Mouse (Mus musculus): ENCODE results near the gene Psmd11. TPM values are rescaled to one million over a fixed set of nuclear protein-coding genes. Genes with fewer than 3 reads are reported as not detected.

The Psmd11 gene
- total and polyA plus RNA-seq, 2 experiments: 56.1 to 106 TPM

- Histone ChIP-seq H3K27ac (replicated peaks; ENCODE audit: insufficient read depth, low read depth, low read length) (no peak overlapping the region), H3K9ac (ENCODE audit: low read depth, low read length) (no peak overlapping the region), H3K27me3 (ENCODE audit: control insufficient read depth, insufficient read depth, low read length) (no peaks in the 10 kb centered on the region), H3K36me3 (ENCODE audit: control insufficient read depth, insufficient read depth, low read length) (no peaks in the 10 kb centered on the region), H3K4me1 (ENCODE audit: control insufficient read depth, insufficient read depth, low read length) (peaks cover 3% of the 10 kb centered on the region), H3K4me3 (ENCODE audit: insufficient read depth, low read depth, low read length) (no peak overlapping the region), H3K79me2 (ENCODE audit: control insufficient read depth, insufficient read depth, low read length) (no peaks in the 10 kb centered on the region)
- TF ChIP-seq POLR2A (IDR thresholded peaks at IDR 0.05; ENCODE audit: extremely low read depth, insufficient read depth, low read length) (no peak), CTCF (IDR thresholded peaks at IDR 0.05; ENCODE audit: low read depth, low read length) (no peak)
- WGBS: 89% methylated on average over 14 of the region's 14 CpGs
- no peak for DNase-seq (ENCODE audit: extremely low read depth, low read depth, low spot score)
Measured at GRCm38 (mm10) chr11:80478694-80479412, 50.4 kb downstream of the Psmd11 start.

GRCm38 (mm10) chr11:80479425-80479824 is 51.0 kb downstream of the Psmd11 start:
- H3K79me2 ChIP-seq (ENCODE audit: control insufficient read depth, insufficient read depth, low read length): no peaks in the 10 kb centered on the region
- 78% methylated on average over 5 of the region's 5 CpGs for WGBS
- H3K36me3 ChIP-seq (ENCODE audit: control insufficient read depth, insufficient read depth, low read length): no peaks in the 10 kb centered on the region
- no peak for DNase-seq (ENCODE audit: extremely low read depth, low read depth, low spot score)
- no peak overlapping the region for H3K4me3 ChIP-seq (ENCODE audit: insufficient read depth, low read depth, low read length)
- H3K9ac ChIP-seq (ENCODE audit: low read depth, low read length): no peak overlapping the region
- TF ChIP-seq CTCF (IDR thresholded peaks at IDR 0.05; ENCODE audit: low read depth, low read length) (no peak), POLR2A (IDR thresholded peaks at IDR 0.05; ENCODE audit: extremely low read depth, insufficient read depth, low read length) (no peak)
- no peaks in the 10 kb centered on the region for H3K27me3 ChIP-seq (ENCODE audit: control insufficient read depth, insufficient read depth, low read length)
- H3K4me1 ChIP-seq (ENCODE audit: control insufficient read depth, insufficient read depth, low read length): peaks cover 3% of the 10 kb centered on the region
- H3K27ac ChIP-seq (replicated peaks; ENCODE audit: insufficient read depth, low read depth, low read length): no peak overlapping the region

- DNase-seq (ENCODE audit: extremely low read depth, low read depth, low spot score): no peak
- Histone ChIP-seq H3K4me3 (ENCODE audit: insufficient read depth, low read depth, low read length) (no peak overlapping the region), H3K9ac (ENCODE audit: low read depth, low read length) (no peak overlapping the region), H3K4me1 (ENCODE audit: control insufficient read depth, insufficient read depth, low read length) (peaks cover 3% of the 10 kb centered on the region), H3K27ac (replicated peaks; ENCODE audit: insufficient read depth, low read depth, low read length) (no peak overlapping the region), H3K36me3 (ENCODE audit: control insufficient read depth, insufficient read depth, low read length) (no peaks in the 10 kb centered on the region), H3K79me2 (ENCODE audit: control insufficient read depth, insufficient read depth, low read length) (no peaks in the 10 kb centered on the region), H3K27me3 (ENCODE audit: control insufficient read depth, insufficient read depth, low read length) (no peaks in the 10 kb centered on the region)
- 88% methylated on average over 31 of the region's 31 CpGs for WGBS
- TF ChIP-seq CTCF (IDR thresholded peaks at IDR 0.05; ENCODE audit: low read depth, low read length) (no peak), POLR2A (IDR thresholded peaks at IDR 0.05; ENCODE audit: extremely low read depth, insufficient read depth, low read length) (no peak)
Measured at GRCm38 (mm10) chr11:80479906-80480866, 51.8 kb downstream of the Psmd11 start.

- no peak for DNase-seq (ENCODE audit: extremely low read depth, low read depth, low spot score)
- no peak for TF ChIP-seq POLR2A (IDR thresholded peaks at IDR 0.05; ENCODE audit: extremely low read depth, insufficient read depth, low read length)
- TF ChIP-seq CTCF (IDR thresholded peaks at IDR 0.05; ENCODE audit: low read depth, low read length): no peak
- WGBS: 92% methylated on average over 13 of the region's 13 CpGs
- no peaks in the 10 kb centered on the region for H3K4me1 ChIP-seq (ENCODE audit: control insufficient read depth, insufficient read depth, low read length)
- no peaks in the 10 kb centered on the region for H3K27me3 ChIP-seq (ENCODE audit: control insufficient read depth, insufficient read depth, low read length)
- H3K36me3 ChIP-seq (ENCODE audit: control insufficient read depth, insufficient read depth, low read length): no peaks in the 10 kb centered on the region
- H3K79me2 ChIP-seq (ENCODE audit: control insufficient read depth, insufficient read depth, low read length): no peaks in the 10 kb centered on the region
- H3K4me3 ChIP-seq (ENCODE audit: insufficient read depth, low read depth, low read length): no peak overlapping the region
- no peak overlapping the region for H3K27ac ChIP-seq (replicated peaks; ENCODE audit: insufficient read depth, low read depth, low read length)
- H3K9ac ChIP-seq (ENCODE audit: low read depth, low read length): no peak overlapping the region
Measured at GRCm38 (mm10) chr11:80481409-80482050, 53.1 kb downstream of the Psmd11 start.

GRCm38 (mm10) chr11:80482347-80482746 is 53.9 kb downstream of the Psmd11 start:
- DNase-seq (ENCODE audit: extremely low read depth, low read depth, low spot score): no peak
- Histone ChIP-seq H3K27ac (replicated peaks; ENCODE audit: insufficient read depth, low read depth, low read length) (no peak overlapping the region), H3K9ac (ENCODE audit: low read depth, low read length) (no peak overlapping the region), H3K36me3 (ENCODE audit: control insufficient read depth, insufficient read depth, low read length) (no peaks in the 10 kb centered on the region), H3K79me2 (ENCODE audit: control insufficient read depth, insufficient read depth, low read length) (no peaks in the 10 kb centered on the region), H3K4me3 (ENCODE audit: insufficient read depth, low read depth, low read length) (no peak overlapping the region), H3K27me3 (ENCODE audit: control insufficient read depth, insufficient read depth, low read length) (no peaks in the 10 kb centered on the region), H3K4me1 (ENCODE audit: control insufficient read depth, insufficient read depth, low read length) (no peaks in the 10 kb centered on the region; the same call in 1 of the 2 replicates)
- 69% methylated on average over 10 of the region's 10 CpGs for WGBS
- TF ChIP-seq POLR2A (IDR thresholded peaks at IDR 0.05; ENCODE audit: extremely low read depth, insufficient read depth, low read length) (no peak), CTCF (IDR thresholded peaks at IDR 0.05; ENCODE audit: low read depth, low read length) (no peak)
